Mouse (Mus musculus) embryonic stem cell, embryonic (primary cell): Measurements from ENCODE around the gene Rpap3.

ENCODE experiments used
- CTCF ChIA-PET, 4 experiments: fragments of 300-600 bp in 2 of 4; fragments of 350-600 bp in 2 of 4; sonication (Branson Sonifier 250); formaldehyde crosslinking; loops; one replicate each; lab custom pipeline; 2022; ENCODE audit warnings: inconsistent platforms in 2 of 4; lab: Charles Lee
- POLR2A ChIA-PET, 4 experiments: fragments of 300-600 bp in 2 of 4; fragments of 350-600 bp in 2 of 4; sonication (Branson Sonifier 250); formaldehyde crosslinking; loops; one replicate each; lab custom pipeline; 2022; ENCODE audit warnings: antibody characterized with exemption in 4 of 4, inconsistent platforms in 1 of 4; lab: Charles Lee

Gene Rpap3

DNA sequence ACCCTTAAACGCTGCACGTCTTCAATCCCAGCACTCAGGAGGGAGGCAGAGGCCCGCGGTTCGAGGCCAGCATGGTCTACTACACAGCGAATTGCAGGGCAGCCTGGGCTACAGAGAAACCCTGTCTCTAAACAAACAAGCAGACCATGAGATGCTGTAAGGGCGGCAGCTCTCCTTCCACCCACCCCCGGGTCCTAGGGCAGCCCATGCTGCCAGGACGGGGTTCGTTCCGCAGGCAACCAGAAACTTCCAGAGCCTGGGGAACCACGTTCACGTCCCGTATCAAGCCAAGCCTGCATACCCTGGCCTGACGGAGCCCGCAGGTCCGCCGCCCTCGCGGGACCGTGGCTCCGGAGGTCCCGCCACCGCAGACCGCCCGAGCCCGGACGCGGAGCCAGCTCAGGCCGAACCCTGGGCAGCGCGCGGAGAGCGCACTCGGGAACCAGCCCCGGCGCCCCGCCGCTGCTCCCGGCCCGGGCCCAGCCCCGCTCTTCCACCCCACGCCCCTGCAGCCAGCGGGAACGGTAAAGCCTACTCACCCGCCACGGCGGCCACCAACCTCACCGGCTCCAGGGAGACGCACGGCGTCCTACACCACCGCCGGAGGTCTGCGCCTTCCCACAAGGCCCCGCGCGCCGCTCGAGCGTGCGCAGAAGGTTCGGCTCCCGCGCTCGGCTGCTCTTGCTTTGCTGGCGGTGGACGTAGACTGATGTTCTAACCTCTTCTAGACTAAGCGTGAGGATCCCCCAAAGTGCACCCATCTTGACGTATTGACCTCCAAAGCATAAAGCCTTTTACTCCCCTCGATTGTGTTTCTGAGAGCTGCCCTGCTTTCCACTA, at the start of gene Rpap3:
Gene Rpap3 (minus strand): TSS at position 615 of the 840 bp plus-strand sequence.
- ChIA-PET CTCF (interaction anchor here in 3 of 4 experiments (0.6 to 1.4 kb wide), 5 partner anchors 42 to 462 kb away, joined by 3 to 5 read pairs (median 3); no protein-coding TSS in a partner anchor), POLR2A (interaction anchor here in 2 of 4 experiments (0.6 to 1.1 kb wide), 2 partner anchors 57 to 499 kb away, joined by 4 read pairs; no protein-coding TSS in a partner anchor)

DNA sequence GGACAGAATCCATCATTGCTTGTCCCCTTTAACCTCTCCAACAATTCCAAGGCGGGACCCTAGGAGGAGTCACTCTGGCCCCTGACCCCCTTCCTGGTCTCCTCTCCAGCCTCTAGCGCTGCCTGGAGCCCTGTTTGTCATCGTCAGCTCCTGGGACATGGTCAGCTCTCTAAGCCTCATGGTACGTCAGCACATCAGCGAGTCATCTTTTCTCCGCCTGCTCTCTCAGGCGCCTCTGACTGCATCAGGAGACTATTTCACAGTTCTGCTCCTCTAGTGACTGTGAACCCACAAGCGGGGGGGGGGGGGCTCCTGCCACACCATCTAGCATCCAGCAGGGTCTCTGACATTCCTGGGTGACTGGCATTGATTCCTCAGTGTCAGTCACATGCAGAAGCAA, 49.7 kb upstream of the Rpap3 start:
- POLR2A ChIA-PET = interaction anchor here in 3 of 4 experiments (0.6 to 5.2 kb wide), 7 partner anchors 9 to 588 kb away, joined by 3 to 20 read pairs (median 4); partner anchors contain the start of gene Rapgef3 (in 2 of the 3)
- CTCF ChIA-PET = interaction anchor here (0.6 to 6.0 kb wide), 10 partner anchors 12 to 1086 kb away, joined by 3 to 53 read pairs (median 4); partner anchors contain the start of gene Rapgef3 (in 1 of the 4)

DNA sequence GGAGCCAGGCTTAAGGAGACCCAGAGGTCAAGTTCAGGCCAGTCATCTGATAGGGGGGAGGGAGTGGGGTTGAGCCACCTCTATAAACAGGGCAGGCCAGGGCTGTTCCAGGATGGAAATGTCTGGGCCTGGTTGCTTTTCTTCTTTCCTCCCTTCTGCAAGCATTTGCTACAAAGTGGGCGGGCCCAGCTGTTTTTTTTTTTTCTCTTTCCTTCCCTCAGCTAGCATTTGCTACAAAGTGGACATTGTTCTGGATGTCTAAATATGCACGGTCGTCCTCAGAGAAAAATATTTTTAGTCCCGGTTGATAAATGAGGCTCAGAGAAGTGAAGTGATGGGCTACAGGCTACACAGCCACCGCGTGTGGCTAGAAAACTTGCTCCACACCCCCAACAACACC, 48.9 kb upstream of the Rpap3 start:
- CTCF ChIA-PET = interaction anchor here in 3 of 4 experiments (0.6 to 6.0 kb wide), 6 partner anchors 13 to 1087 kb away, joined by 3 to 53 read pairs (median 14); partner anchors contain the start of gene Rapgef3 (in 1 of the 3)
- POLR2A ChIA-PET = interaction anchor here in 3 of 4 experiments (0.6 to 5.2 kb wide), 5 partner anchors 10 to 17 kb away, joined by 3 to 20 read pairs (median 5); partner anchors contain the start of gene Rapgef3 (in 1 of the 3)

DNA sequence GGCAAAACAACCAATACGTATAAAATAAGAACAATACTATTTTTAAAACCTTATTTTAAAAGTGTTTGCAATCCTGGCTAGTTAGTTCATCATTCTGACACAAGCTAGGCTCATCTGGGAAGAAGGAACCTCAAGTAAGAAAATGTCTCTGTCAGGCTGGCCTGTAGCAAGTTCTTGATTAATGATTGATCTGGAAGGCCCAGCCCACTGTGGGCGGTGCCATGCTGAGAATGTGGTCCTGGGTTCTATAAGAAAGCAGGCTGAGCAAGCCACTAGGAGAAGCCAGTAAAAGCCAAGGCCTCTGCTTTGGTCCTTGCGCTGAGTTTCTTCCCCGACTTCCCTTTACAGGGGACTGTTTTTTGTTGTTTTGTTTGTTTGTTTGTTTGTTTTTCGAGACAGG, 46.9 kb upstream of the Rpap3 start:
- POLR2A ChIA-PET = interaction anchor here in 2 of 4 experiments (1.0 to 2.2 kb wide), 5 partner anchors 8 to 24 kb away, joined by 3 to 7 read pairs (median 4); no protein-coding TSS in a partner anchor
- CTCF ChIA-PET = interaction anchor here in 3 of 4 experiments (0.6 to 6.0 kb wide), 13 partner anchors 9 to 150 kb away, joined by 3 to 53 read pairs (median 9); partner anchors contain the start of gene Rapgef3 (in 2 of the 3)

DNA sequence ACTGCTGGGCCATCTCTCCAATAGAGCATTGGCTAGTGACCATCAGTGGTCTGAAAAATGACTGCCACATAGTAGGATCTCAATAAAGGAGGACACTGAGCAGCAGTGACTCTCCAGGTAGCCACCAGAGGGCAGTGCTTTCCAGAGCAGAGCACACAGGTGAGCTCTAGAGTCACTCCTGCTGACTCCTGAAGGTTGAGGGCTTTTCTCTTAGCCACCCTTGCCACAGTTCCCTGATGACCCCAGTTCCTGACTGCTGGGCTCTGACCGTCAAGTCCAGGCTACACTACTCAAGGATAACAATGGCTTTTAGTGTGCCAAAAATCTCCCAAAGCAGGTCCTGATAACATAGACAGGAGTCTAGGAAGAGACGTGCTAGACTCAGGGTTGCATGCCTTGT, 46.1 kb upstream of the Rpap3 start:
- POLR2A ChIA-PET = interaction anchor here in 2 of 4 experiments (1.0 to 2.2 kb wide), 7 partner anchors 9 to 99 kb away, joined by 3 to 8 read pairs (median 3); partner anchors contain the start of gene Rapgef3 (in 1 of the 2)

DNA sequence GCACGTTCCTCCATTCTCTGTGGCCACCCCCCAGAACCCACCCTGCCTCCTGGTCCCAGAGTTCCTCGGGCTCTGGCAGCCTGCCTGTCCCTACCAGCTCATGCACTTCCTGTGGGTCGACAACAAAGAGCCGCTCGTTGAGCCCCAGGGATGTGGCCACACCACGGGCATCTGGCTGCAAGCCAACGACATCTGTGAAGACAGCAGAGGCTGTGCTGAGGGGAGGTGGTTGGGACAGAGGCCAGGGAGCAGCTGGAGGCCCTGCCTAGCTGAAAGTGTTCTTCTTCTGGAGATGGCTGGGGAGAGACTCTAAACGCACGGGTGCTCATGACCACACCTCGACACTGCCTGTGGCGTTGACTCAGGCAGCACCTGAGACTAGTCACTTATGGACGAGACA, 45.1 kb upstream of the Rpap3 start:
- CTCF ChIA-PET = interaction anchor here (0.8 to 6.0 kb wide), 26 partner anchors 11 to 713 kb away, joined by 3 to 53 read pairs (median 8); partner anchors contain the start of gene Rapgef3 (in 1 of the 4)
- POLR2A ChIA-PET = interaction anchor here in 2 of 4 experiments (1.0 to 2.2 kb wide), 3 partner anchors 10 to 11 kb away, joined by 3 to 7 read pairs (median 4); no protein-coding TSS in a partner anchor

More for the DNA sequence above, 46.1 kb upstream of the Rpap3 start:
- CTCF ChIA-PET = interaction anchor here (0.6 to 6.0 kb wide), 46 partner anchors 9 to 1187 kb away, joined by 3 to 53 read pairs (median 4); partner anchors contain the start of genes Rapgef3 (in 2 of the 4) and Tmem106c (in 1 of the 4)

DNA sequence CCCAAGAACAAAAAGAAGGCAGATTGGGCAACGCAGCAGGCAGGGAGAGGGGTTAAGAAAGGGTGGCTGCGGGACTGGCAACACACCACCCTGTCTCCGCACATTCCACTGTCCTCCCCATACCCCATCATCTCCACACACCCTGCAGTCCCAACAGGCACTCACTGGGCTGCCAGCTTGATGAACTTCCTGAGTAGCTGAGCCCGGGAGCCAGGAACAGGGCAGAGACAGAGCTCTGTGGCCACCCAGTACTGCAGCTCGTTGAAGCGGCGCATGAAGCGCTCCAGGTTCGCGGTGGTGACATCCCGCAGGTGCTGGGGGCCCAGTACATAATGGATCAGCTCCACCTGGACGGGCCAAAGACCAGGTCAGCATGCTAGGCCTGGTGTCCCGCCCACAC, 44.2 kb upstream of the Rpap3 start:
- ChIA-PET POLR2A (interaction anchor here in 2 of 4 experiments (1.2 to 1.4 kb wide), 2 partner anchors 9 to 33 kb away, joined by 3 to 4 read pairs; no protein-coding TSS in a partner anchor), CTCF (interaction anchor here in 3 of 4 experiments (1.7 to 6.0 kb wide), 5 partner anchors 26 to 100 kb away, joined by 3 to 53 read pairs (median 23); no protein-coding TSS in a partner anchor)

DNA sequence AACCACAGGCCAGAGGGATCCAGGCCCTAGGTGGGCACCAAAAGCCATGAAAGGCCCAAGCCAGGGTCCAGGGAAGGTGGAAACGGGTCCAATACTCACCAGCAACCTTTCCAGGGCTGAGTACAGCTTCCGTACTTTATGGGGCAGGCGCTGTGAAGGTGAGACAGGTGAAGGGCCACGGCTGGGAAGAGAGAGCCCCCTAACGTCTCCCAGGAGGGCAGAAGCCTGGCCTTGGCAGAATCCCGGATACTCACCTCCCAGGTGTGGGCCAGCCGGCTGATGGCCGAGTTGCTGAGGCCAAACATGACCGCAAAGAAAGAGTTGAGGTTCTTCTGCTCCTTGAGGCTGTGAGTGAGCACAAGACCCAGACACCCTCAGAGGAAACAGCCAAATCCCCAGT, 43.8 kb upstream of the Rpap3 start:
- ChIA-PET CTCF (interaction anchor here in 2 of 4 experiments (1.7 to 6.0 kb wide), 4 partner anchors 27 to 101 kb away, joined by 3 to 53 read pairs (median 20); no protein-coding TSS in a partner anchor), POLR2A (interaction anchor here in 2 of 4 experiments (1.2 to 1.4 kb wide), 2 partner anchors 9 to 33 kb away, joined by 3 to 4 read pairs; no protein-coding TSS in a partner anchor)

DNA sequence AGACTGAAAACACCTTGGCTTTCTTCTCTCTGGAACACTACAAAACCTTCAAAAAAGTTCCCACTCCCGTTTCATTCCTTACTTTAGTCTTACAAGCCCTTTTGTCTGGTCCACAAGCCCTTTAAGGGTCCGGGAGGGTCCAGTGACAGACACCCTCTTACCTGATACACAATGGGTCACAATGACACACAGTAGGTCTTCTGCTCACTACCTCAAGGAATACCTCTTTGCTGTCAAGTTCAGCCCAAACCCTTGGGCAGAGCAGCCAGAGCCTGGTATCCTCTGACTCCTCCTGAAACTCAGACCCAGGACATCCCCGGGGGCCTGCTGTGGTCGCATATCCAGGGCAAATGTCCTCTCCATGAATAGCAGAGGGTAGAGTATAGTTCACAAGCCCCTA, 43.3 kb upstream of the Rpap3 start:
- CTCF ChIA-PET = no interaction called here

DNA sequence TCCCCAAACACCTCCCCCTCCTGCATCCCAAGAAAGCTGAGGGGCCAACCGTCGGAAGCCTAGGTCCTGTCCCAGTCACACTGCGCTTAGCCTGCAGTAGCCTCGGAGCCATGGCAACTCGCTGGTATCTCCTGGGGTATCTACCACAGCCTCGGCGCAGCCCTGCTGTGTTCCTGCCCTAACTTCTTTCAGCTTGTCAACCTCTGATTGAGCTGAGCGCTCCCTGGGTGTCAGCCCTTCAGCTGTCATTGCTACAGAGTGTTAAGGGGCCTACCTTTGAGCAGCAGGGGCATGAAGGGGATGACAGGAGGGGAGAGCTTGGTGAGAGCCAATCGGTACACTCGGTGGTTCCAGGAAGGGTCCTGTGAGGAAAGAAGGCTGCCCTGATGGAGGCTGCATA, 42.7 kb upstream of the Rpap3 start:
- ChIA-PET CTCF (interaction anchor here in 1 of 4 experiments (0.7 kb wide), 1 partner anchor 18 kb away, joined by 3 read pairs; no protein-coding TSS in a partner anchor), POLR2A (interaction anchor here in 1 of 4 experiments (1.0 kb wide), 1 partner anchor 9 kb away, joined by 4 read pairs; no protein-coding TSS in a partner anchor)

More for the DNA sequence above, 43.3 kb upstream of the Rpap3 start:
- POLR2A ChIA-PET = interaction anchor here in 2 of 4 experiments (1.0 to 1.4 kb wide), 2 partner anchors 8 to 34 kb away, joined by 3 to 4 read pairs; no protein-coding TSS in a partner anchor

DNA sequence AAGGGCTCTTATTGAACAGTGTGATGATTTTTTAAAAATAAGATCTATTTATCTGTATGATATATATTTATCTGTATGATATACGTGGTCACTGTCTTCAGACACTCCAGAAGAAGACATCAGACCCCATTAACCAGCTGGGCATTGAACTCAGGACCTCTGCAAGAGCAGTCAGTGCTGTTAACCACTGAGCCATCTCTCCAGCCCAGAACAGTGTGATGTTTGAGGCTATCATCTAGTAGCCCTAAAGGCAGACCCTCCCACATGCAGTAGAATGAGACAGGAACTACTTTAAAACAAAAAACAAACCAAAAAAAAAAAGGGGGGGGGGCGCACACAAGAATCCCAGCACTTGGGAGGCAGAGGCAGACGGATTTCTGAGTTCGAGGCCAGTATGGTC, 41.9 kb upstream of the Rpap3 start:
- ChIA-PET POLR2A (interaction anchor here in 1 of 4 experiments (1.0 to 1.8 kb wide), 2 partner anchors 9 to 14 kb away, joined by 3 to 4 read pairs; no protein-coding TSS in a partner anchor), CTCF (interaction anchor here in 1 of 4 experiments (0.6 to 1.4 kb wide), 2 partner anchors 29 to 102 kb away, joined by 3 to 4 read pairs; no protein-coding TSS in a partner anchor)

DNA sequence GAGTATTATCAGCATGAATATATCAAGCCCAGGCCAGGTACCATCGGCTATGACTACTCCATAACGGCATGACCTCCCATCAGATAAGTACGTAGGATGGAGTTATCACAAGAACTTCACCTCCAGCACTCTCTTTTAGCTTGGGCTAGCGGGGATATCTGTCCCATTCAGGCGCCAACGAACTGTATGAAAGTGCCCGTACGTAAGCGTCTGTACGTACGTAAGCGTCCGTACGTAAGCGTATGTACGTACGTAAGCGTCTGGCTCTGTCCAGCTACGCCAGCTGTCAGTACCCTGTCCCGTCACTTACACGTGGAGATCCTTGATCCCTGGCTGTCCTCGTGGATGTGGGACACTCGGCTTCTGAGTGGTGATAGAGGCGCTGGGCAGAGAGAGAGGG, 41.1 kb upstream of the Rpap3 start:
- ChIA-PET POLR2A (interaction anchor here in 2 of 4 experiments (0.5 to 2.4 kb wide), 5 partner anchors 9 to 414 kb away, joined by 3 to 7 read pairs (median 4); no protein-coding TSS in a partner anchor), CTCF (interaction anchor here in 3 of 4 experiments (0.6 to 1.4 kb wide), 3 partner anchors 30 to 206 kb away, joined by 3 to 4 read pairs (median 4); no protein-coding TSS in a partner anchor)

DNA sequence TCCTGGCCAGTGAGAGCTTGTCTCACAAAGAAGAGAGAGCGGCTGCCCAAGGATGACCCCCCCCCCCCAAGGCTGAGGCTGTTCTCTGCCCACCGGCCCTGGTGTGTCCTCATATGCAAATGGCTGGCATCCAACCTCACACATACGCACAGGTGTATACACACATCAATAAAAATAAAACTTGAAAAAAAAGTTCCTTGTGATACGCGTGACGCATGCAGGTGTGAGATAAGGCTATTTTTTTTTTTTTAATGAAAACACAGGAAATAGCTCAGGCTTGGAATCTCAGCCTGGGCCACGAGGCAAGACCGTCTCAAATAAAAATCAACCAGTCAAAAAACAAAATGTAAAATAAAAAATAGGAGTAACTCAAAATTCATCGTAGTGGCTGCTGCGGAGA, 40.7 kb upstream of the Rpap3 start:
- ChIA-PET CTCF (interaction anchor here (0.6 to 2.1 kb wide), 6 partner anchors 30 to 205 kb away, joined by 3 to 10 read pairs (median 4); no protein-coding TSS in a partner anchor), POLR2A (interaction anchor here in 2 of 4 experiments (0.5 to 2.4 kb wide), 4 partner anchors 15 to 149 kb away, joined by 3 to 7 read pairs (median 4); no protein-coding TSS in a partner anchor)

DNA sequence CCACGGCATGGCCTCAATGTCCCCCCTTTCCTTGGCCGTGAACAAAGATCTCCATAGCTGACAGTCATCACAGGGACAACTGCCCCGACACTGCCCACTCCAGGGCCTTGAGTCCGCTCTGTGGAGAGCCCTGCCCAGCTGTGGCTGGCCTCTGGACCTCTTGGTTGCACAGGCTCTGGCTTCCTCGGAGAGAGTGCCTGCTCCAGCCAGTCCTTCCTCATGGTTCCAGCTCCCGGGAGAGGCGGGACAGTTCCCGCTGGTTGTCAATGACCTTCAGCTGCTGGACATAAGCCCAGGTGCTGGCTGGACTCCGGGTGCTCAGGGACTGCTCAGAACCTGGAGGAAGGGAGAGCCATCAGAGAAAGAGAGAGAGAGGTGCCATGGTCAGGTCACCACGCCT, 39.7 kb upstream of the Rpap3 start:
- POLR2A ChIA-PET = interaction anchor here in 2 of 4 experiments (0.6 to 2.4 kb wide), 8 partner anchors 16 to 209 kb away, joined by 3 to 7 read pairs (median 3); partner anchors contain the start of gene Rapgef3 (in 1 of the 2)
- CTCF ChIA-PET = interaction anchor here in 2 of 4 experiments (0.9 to 2.1 kb wide), 6 partner anchors 31 to 218 kb away, joined by 3 to 10 read pairs (median 3); partner anchors contain the start of gene Tmem106c (in 1 of the 2)

DNA sequence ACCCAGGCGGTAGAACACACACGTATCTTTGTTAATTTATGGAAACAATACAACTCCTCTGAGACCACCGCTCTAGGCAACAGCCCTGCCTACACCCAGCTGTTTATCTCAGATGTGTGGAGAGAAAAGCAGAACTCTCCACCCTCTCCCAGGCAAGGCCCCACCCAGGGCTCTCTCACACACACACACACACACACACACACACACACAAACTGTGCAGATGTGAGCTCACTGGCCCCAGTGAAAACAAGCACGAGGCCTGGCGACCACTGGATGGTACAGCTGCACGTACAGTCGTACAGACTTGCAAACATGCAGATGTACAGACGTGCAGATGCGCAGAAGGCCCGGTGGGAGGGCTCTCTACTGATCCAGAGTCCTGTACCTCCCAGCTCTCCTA, 39.3 kb upstream of the Rpap3 start:
- ChIA-PET CTCF (interaction anchor here in 3 of 4 experiments (0.6 to 2.1 kb wide), 11 partner anchors 31 to 772 kb away, joined by 3 to 10 read pairs (median 3); partner anchors contain the start of gene Tmem106c (in 1 of the 3)), POLR2A (interaction anchor here in 3 of 4 experiments (0.6 to 2.4 kb wide), 10 partner anchors 9 to 209 kb away, joined by 3 to 7 read pairs (median 3); partner anchors contain the start of gene Rapgef3 (in 1 of the 3))

DNA sequence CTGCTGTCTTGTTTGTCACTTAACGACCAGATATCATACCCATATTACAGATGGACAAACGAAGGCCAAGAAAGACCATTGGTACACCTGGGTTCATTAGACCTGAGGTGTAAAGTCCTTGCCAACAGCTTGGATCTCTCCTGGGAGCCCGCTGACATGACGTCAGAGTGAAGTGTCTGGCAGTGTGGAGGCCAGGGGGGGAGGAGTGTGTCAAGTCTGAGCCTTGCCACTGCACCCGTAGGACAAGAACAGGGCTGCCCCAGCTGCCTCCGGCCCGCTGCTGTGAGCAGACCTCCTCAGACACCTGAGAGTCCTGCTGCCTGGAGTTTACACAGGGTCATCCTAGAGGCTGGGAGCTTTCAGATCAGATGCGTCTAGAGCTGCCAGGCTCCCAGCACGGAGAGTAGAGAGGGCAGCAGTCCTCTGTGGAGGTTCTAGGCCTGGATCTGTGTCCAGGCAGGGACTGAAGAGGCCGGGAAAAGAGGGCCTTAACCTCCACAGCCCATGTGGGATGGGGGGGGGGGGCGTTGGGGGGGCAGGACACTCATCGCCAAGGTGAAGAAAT, 38.4 kb upstream of the Rpap3 start:
- ChIA-PET CTCF (interaction anchor here in 3 of 4 experiments (0.6 to 2.1 kb wide), 7 partner anchors 32 to 773 kb away, joined by 3 to 10 read pairs (median 6); partner anchors contain the start of gene Tmem106c (in 1 of the 3)), POLR2A (interaction anchor here in 3 of 4 experiments (0.7 to 1.7 kb wide), 7 partner anchors 10 to 24 kb away, joined by 3 to 5 read pairs (median 4); partner anchors contain the start of gene Rapgef3 (in 1 of the 3))
